Mouse (Mus musculus): ENCODE measurements at regions not wholly inside any gene's neighbourhood (a gene's known extent, or its start where the extent isn't known, plus 50 kb on each side); places are given as distances from the start of the nearest gene placed in this dataset.

DNA sequence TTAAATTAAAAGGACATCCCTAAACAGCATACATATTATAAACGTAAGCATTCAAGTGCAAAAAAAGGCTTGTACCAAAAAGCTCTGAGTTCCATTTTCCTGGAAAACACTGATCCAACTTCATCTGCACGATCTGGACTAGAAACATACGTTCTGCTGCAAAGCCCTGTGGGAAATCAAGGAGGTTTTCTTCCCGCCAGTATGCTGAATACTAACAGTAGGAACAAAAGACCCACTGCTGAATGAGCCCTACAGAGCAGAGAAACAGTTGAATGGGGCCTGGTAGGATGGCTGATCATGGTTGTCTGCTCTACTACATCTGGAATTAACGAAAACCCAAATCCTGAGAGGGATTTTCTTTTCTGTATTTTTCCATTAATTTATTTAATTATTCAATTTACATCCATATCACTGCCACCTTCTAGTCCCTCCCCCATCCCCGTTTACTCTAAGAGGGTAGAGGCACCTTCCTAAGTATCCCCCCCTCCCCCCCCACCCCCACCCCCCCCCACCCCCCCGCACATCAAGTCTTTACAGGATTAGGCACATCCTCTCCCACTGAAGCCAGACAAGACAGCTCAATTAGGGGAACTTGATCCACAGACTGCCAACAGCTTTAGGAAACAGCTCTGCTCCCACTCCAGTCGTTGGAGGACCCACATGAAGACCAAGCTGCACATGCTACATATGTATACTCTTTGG, 439.5 kb downstream of the Rapgef2 start:
- no peak for TF ChIP-seq POLR2A (IDR thresholded peaks at IDR 0.05; ENCODE audit: control insufficient read depth, extremely low read depth, insufficient read depth, low read length, poor library complexity)
- TF ChIP-seq CTCF (IDR thresholded peaks at IDR 0.05; ENCODE audit: borderline replicate concordance, control insufficient read depth, extremely low read depth, insufficient read depth, low read length, poor library complexity), result no peak
